Mouse (Mus musculus) bone marrow, adult 2 months (tissue): ENCODE measurements around the gene Odf2l. TPM values are rescaled to one million over a fixed set of nuclear protein-coding genes. Genes with fewer than 3 reads are reported as not detected.

ENCODE experiments used
- H3K27ac ChIP-seq: fragments of 200-500 bp; 2 replicates; pipeline ENCODE4 v1.5.1; 2012; ENCODE audit warnings: low read depth, mild to moderate bottlenecking, control low read depth, inconsistent platforms, low read length; ENCODE audit not compliant: control insufficient read depth, poor library complexity, insufficient read depth
- H3K4me1 ChIP-seq: fragments of 200-500 bp; 2 replicates; pipeline ENCODE4 v1.6.1; 2011; ENCODE audit warnings: low read length; ENCODE audit not compliant: control insufficient read depth, insufficient read depth
- H3K4me3 ChIP-seq: fragments of 200-500 bp; replicated peaks from 2 replicates; pipeline ENCODE3; 2011; ENCODE audit warnings: mild to moderate bottlenecking, low read depth, low read length, control low read depth; ENCODE audit not compliant: control insufficient read depth
- CTCF ChIP-seq: fragments of 200-500 bp; IDR thresholded peaks from 2 replicates; pipeline ENCODE4 v1.5.1; 2011; ENCODE audit warnings: low read length, control low read depth; ENCODE audit not compliant: control insufficient read depth, insufficient read depth
- POLR2A ChIP-seq: fragments of 200-500 bp; IDR thresholded peaks from 2 replicates; pipeline ENCODE4 v1.6.1; 2011; ENCODE audit warnings: low read depth, mild to moderate bottlenecking, control low read depth, low read length, borderline replicate concordance; ENCODE audit not compliant: control insufficient read depth
- whole genome bisulfite sequencing: fragments of 180-500 bp; shearing (Covaris S2); methylation state at CpG from one replicate; pipeline ENCODE4 v1.1.7; 2018; 5-methylcytosine and 5-hydroxymethylcytosine counted together
- polyA plus RNA-seq: library from polyadenylated mRNA; stranded (reverse); fragments of >200 nt; gene quantifications from 2 replicates; pipeline ENCODE4 v1.2.4, GENCODE M21; 2011; ENCODE audit warnings: low replicate concordance; ENCODE audit not compliant: missing spikeins, insufficient read depth, insufficient read length

Gene Odf2l
- polyA plus RNA-seq, 1 experiment, result 10.2 TPM

DNA sequence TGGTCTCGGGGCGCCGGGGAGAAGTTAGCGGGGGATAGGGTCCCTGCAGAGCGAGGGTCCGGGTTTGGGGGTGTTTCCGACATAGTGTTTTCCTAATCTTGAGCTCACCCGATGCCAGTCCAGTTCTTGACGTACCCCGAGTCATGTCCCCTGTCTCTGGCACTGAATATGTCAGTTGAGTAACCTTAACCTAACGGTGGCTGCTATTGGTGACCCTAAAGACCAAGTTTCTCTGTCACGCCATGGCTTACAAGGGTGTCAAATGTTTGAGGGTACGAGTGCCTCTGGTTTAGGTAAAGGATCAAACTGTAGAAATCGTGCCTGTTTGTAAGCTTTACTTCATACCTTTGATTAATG is 592 bp downstream of the Odf2l start:
- H3K27ac ChIP-seq, result peak overlapping the region; percentile 95
- H3K4me3 ChIP-seq, result peak overlapping the region; percentile 95
- 1% methylated on average over 14 of the region's 14 CpGs for WGBS
- no peaks in the 10 kb centered on the region for H3K4me1 ChIP-seq
- no peak for TF ChIP-seq POLR2A
- no peak for TF ChIP-seq CTCF

DNA sequence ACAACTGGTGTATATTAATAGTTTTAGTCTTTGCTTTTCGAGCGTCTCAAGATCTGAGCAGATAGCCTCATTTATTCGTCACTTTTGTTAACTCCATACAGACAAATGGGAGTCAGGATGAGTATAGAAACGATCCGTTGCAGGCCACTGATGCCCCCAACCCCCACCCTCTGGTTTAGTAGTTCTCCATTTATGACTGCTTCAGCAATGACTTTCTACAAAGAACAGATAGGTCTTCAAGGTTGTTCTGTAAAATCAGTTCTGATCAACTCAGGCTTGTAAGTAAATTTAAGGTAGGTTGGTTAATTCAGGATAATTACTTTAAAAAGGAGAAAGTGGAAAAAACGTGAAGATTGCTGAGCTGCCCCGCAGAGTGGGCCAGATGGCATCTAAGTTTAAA is 1.0 kb downstream of the Odf2l start:
- Histone ChIP-seq H3K4me3 (peak overlapping the region; percentile 3), H3K4me1 (no peaks in the 10 kb centered on the region), H3K27ac (no peak overlapping the region)
- TF ChIP-seq CTCF, result no peak
- no peak for TF ChIP-seq POLR2A
- WGBS, result 67% methylated on average over 7 of the region's 7 CpGs

DNA sequence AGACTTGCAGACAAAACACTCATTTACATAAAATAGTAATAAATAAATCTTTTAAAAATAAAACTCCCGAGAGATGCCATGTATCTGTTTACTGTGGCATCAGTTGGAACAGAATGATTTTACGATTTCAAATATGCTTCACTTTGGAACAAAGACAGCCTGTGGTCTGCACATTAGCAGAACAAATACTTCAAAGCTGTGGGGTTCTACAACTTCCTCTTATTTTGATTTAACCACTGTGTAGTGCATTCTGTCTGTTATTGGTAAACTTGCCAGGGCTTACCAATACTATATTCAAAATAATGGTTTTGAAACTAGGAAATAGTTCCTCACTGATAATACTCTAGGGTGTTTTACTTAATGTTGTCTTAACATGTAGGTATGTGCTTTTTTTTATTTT is 8.2 kb downstream of the Odf2l start:
- H3K27ac ChIP-seq, result no peak overlapping the region
- no peak for TF ChIP-seq POLR2A
- no peak for TF ChIP-seq CTCF
- H3K4me1 ChIP-seq, result no peaks in the 10 kb centered on the region
- H3K4me3 ChIP-seq, result no peak overlapping the region
- 72% methylated on average over 2 of the region's 2 CpGs for WGBS

DNA sequence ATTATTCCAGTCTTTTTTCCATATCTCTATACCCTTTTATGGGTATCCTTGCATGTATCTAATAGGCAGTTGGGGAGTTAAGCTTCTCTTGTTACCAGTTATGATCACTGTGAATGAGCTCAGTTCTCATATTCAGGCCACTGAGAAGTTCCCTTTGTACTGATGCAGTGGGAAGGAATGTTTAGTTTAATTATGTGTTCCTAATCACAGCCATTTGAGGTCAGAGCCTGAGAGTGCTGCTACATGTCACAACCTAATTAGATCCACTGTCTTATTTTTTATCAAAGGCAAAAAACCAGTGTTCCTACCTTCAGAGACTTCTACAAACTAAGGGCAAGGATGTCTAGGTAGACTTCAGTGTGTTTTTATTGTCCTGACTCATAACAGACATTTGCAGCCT is 11.0 kb downstream of the Odf2l start:
- H3K27ac ChIP-seq, result no peak overlapping the region
- TF ChIP-seq POLR2A (no peak), CTCF (no peak)

GRCm38 (mm10) chr3:145131210-145131868 is 13.0 kb downstream of the Odf2l start:
- no peak overlapping the region for H3K27ac ChIP-seq
- WGBS, result 31% methylated on average over 3 of the region's 3 CpGs
- no peak overlapping the region for H3K4me3 ChIP-seq
- no peaks in the 10 kb centered on the region for H3K4me1 ChIP-seq
- TF ChIP-seq CTCF, result no peak
- TF ChIP-seq POLR2A, result no peak

More for the DNA sequence above, 11.0 kb downstream of the Odf2l start:
- Histone ChIP-seq H3K4me1 (no peaks in the 10 kb centered on the region), H3K4me3 (no peak overlapping the region)

GRCm38 (mm10) chr3:145140236-145140635 is 21.8 kb downstream of the Odf2l start:
- no peak overlapping the region for H3K4me3 ChIP-seq

GRCm38 (mm10) chr3:145142925-145143324 is 24.5 kb downstream of the Odf2l start:
- H3K27ac ChIP-seq, result no peak overlapping the region
- no peaks in the 10 kb centered on the region for H3K4me1 ChIP-seq
- TF ChIP-seq CTCF (no peak), POLR2A (no peak)
- no peak overlapping the region for H3K4me3 ChIP-seq

More at GRCm38 (mm10) chr3:145140236-145140635, 21.8 kb downstream of the Odf2l start:
- WGBS, result 81% methylated on average over 4 of the region's 4 CpGs
- Histone ChIP-seq H3K4me1 (no peaks in the 10 kb centered on the region), H3K27ac (no peak overlapping the region)
- no peak for TF ChIP-seq CTCF
- TF ChIP-seq POLR2A, result no peak

- WGBS, result 88% methylated on average over 10 of the region's 10 CpGs
- no peak overlapping the region for H3K4me3 ChIP-seq
- H3K27ac ChIP-seq, result no peak overlapping the region
- TF ChIP-seq CTCF (no peak), POLR2A (no peak)
- no peaks in the 10 kb centered on the region for H3K4me1 ChIP-seq
These were observed 25.5 kb downstream of the Odf2l start for GRCm38 (mm10) chr3:145143856-145144255.

GRCm38 (mm10) chr3:145146871-145147270 is 28.5 kb downstream of the Odf2l start:
- no peak overlapping the region for H3K27ac ChIP-seq
- 87% methylated on average over 9 of the region's 9 CpGs for WGBS
- no peak for TF ChIP-seq CTCF
- no peak for TF ChIP-seq POLR2A
- no peak overlapping the region for H3K4me3 ChIP-seq
- H3K4me1 ChIP-seq, result no peaks in the 10 kb centered on the region
